Mouse (Mus musculus) A20 (cell line): ENCODE measurements around the gene Add2.
"Not testable (repeated sequence)": the region's sequence is repeated elsewhere in the genome, so short reads cannot be mapped to it uniquely, and the experiment has no call there.

Experiments
- DNase-seq: peaks from one replicate; pipeline ENCODE4 v3.0.0-alpha.2; 2011; ENCODE audit warnings: low read depth, low spot score

Gene Add2

DNA sequence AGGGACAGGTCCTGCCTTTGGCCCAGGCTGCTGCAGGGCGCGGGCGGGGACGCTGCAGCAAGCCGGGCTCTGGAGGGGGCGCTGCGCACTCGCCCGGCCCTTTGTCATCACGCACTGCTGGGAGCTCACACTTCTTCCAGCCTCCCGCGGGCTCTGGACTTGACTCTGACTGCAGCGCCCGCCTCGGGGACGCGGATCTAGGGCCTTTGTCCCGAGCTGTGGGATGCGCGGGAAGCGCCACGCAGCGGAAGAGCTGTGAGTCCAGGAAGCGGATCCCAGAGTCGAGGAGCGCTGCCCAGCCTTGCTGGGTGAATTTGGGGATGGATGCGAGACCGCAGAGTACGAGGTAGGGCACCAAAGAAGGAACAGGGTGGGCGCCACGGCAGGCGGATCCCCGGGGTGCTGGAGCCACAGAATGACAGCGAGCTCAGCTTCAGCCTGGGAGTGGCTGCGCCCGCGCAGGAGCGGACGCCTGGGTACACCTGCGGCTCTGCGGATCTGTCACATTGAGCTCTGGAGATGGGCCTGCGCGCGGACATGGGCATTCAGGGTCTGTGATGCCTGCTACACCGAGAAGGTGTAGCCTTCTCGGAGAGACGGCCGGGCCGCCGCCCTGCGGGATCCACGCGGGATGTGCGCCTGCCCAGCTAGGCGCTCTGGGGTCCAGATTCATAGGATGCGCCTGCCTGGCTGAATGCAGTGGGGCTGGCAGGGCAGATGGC is at the start of gene Add2:
Gene Add2 (plus strand): TSS at position 81 of the 722 bp plus-strand sequence.
- DNase-seq: no peak

DNA sequence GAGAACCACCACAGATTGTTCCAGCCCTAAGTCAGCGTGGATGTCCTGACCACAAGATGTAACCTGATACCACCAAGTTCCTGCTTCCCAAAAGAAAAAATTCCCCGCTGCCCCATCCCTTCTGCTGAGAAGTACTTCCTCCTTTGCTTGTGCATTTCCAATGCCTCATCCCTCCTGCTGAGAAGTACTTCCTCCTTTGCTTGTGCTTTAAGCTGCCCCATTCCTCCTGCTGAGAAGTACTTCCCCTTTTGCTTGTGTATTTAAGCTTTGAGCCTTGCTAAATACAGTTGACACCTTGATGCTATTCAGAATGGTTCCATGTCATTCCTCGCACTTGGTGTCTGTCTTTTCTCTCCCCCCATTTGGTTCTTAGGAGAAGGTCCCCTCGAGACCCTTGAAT is 49.7 kb upstream of the Add2 start:
- not testable (repeated sequence) for DNase-seq

DNA sequence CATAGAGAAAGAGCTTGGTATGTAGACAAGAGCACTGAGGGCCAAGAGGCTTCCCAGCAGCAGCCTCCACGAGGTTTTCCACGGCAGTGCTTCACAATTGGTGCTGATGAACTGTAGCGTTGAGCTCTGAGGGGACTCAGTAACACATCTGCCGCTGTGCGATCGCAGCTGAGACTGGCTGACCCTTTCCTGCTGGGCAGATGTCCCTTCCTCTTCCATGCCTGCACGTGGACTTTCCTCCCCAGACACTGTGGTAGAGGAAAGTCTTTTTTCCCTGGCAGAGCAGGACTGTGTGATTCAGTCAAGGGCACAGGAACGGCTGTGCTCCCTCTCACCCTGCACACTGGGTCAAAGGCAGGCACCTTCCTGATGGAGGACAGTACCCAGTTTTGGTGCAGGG is 44.1 kb upstream of the Add2 start:
- DNase-seq: no peak

- DNase-seq: not testable (repeated sequence)
Observed at GRCm38 (mm10) chr6:85989570-85989969, 38.9 kb upstream of the Add2 start.

DNA sequence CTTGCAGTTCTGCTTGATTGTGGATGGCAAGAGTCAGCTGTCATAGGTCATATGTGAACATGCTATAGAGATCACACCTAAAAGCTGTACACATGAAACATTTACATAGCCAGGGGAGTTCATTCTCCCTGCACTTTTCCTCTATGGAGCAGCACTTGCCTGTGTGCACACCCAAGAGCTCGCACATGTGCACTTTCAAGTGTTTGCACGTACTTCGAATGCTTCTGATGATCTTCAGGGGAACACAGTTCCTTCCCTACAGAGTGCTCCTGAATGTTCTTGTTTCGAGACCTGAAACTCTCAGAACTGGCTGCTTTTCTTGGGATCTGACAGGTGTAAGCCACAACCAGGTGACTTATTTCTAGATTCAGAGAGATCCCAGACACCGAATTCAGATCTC is 37.7 kb upstream of the Add2 start:
- not testable (repeated sequence) for DNase-seq

GRCm38 (mm10) chr6:86003405-86003925 is 25.0 kb upstream of the Add2 start:
- DNase-seq: peak; percentile 89

DNA sequence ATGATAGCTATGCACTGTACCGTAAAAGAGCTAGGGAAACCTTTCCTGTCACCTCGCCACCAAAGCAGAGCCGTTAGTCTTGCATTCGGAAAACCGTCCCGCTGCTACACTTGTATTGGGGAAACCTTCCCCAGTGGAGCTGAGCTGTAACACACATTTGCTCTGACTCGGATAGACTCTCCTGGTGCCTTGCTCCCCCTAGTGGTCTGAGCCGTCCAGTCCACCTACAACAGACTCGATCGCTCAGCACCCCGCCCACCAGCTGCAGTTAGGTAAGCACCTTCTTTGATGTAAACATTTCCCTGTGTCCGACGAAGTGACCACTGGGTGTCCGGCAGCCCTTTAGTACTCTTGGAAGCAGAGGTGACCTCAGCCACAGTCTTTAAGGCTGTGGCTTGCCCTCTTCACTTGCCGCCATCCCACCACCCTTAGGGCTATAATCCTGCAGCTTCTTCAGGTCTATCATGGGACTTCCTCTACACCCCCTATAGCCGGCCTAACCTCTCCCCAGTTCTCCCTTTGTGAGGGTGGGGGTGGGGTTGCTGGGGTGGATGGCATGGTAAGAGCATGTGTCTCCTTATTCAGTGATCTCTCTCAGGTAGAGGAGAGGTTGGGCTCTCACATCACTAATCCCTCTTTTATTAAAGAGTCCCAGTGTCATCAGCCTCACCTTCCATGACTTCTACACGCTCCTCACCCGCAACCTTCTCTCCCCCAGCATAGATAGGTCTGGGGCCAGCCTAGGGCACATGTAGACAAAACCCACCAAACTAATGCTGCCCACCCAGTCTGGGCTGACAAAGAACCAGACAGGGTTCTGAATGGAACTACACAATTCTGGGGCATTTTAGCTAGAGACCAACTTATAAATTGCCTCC is 24.0 kb upstream of the Add2 start:
- DNase-seq: peak; percentile 90

DNA sequence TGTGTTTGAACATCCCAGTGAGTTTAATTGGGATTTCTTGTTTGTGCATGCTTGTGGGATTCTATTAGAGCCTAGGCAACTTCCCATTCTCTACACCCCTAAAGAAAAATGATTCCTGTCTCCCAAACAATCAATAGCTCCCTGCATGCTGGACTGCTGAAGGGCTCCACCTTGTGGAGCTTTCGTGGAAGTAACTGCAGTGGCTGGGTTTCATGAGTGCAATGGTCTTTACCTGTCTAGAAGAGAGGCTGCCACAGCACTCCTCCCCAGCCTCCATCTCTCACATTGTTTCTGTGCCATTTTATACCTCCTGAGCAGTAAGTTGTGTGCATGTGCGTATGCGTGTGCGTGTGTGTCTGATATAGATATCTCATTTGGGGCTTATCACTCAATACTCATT is 18.5 kb upstream of the Add2 start:
- DNase-seq: peak; percentile 59

DNA sequence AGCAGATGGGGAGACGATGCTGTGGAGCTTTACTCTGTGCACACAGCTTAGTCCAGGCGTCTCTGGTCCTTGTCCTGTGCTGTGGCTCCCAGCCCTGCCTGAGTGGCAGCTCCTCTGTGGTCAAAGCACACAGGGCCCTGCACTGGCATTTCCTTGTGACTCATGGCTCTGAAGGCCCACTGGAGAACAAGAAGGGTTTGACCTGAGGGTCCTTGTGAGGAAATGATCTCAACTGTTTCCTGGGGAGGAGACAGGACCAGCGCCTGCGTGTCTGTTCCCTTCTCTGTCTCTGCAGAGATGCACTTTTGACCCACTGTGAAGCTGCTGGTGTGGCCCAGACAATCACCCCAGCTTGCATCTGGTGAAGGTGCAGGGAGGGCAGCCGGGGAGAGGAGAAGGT is 13.7 kb upstream of the Add2 start:
- DNase-seq: not testable (repeated sequence)

DNA sequence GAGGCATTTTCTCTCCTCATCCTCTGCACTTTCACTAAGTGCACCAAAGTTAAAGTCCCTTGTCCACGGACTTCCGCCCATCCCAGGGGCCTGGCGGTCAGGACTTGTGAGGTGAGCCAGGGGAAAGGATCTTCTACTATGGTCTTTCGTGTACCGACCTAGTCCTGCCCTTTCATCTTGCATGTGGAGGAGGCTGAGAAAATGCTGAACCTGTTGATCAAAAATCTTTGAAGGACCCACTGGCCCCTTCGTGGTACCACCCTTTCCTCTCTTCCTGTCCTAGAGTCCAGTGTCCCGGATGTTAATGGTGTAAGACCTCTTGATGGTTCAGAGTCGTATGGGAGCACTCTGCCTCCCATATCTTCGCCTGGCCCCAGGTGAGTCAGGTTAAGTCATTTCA is 12.6 kb upstream of the Add2 start, which contains the start of gene Figla:
Gene Figla (plus strand): TSS at position 301 of the 400 bp plus-strand sequence.
- no peak for DNase-seq

- DNase-seq: no peak
Observed at GRCm38 (mm10) chr6:86016793-86017350, 11.6 kb upstream of the Add2 start.

GRCm38 (mm10) chr6:86019415-86020237 is 8.9 kb upstream of the Add2 start:
- no peak for DNase-seq

- peak; percentile 58 for DNase-seq
Observed at GRCm38 (mm10) chr6:86020948-86021347, 7.5 kb upstream of the Add2 start.

- DNase-seq: no peak
Observed at GRCm38 (mm10) chr6:86026632-86027292, 1.7 kb upstream of the Add2 start.

DNA sequence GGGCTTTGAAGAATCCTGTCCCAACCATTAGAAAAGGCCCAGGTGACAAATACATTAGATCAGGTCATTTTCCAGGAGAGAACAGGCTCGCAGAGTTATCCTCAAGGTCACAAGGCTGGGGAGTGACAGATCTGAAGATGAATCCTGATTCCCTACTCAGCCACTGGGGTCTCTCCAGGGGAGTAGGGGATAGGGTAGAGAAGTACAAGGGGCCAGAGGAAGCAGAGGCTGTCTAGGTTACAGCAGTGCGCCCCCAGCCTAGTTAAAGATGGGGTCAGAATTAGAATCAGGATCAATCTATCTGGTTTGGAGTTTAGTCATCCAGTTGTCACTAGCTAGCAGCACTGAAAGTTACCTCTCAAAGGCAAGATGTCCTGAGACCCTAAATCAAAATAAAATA is 331 bp upstream of the Add2 start:
- DNase-seq: no peak

- no peak for DNase-seq
Observed at GRCm38 (mm10) chr6:86029323-86029713, 837 bp downstream of the Add2 start.

GRCm38 (mm10) chr6:86031527-86031926 is 3.0 kb downstream of the Add2 start:
- no peak for DNase-seq

- no peak for DNase-seq
Observed at GRCm38 (mm10) chr6:86033635-86034034, 5.2 kb downstream of the Add2 start.

- DNase-seq: no peak
Observed at GRCm38 (mm10) chr6:86038901-86039300, 10.4 kb downstream of the Add2 start.

GRCm38 (mm10) chr6:86040140-86040539 is 11.7 kb downstream of the Add2 start:
- DNase-seq: no peak

GRCm38 (mm10) chr6:86047510-86047909 is 19.0 kb downstream of the Add2 start:
- DNase-seq: no peak
